Mouse (Mus musculus) ovary, postnatal 10 days (tissue): ENCODE data around the gene Sytl1.

Experiments
- DNase-seq: peaks from one replicate; pipeline ENCODE4 v3.0.0; 2022; ENCODE audit warnings: low spot score

The Sytl1 gene

DNA sequence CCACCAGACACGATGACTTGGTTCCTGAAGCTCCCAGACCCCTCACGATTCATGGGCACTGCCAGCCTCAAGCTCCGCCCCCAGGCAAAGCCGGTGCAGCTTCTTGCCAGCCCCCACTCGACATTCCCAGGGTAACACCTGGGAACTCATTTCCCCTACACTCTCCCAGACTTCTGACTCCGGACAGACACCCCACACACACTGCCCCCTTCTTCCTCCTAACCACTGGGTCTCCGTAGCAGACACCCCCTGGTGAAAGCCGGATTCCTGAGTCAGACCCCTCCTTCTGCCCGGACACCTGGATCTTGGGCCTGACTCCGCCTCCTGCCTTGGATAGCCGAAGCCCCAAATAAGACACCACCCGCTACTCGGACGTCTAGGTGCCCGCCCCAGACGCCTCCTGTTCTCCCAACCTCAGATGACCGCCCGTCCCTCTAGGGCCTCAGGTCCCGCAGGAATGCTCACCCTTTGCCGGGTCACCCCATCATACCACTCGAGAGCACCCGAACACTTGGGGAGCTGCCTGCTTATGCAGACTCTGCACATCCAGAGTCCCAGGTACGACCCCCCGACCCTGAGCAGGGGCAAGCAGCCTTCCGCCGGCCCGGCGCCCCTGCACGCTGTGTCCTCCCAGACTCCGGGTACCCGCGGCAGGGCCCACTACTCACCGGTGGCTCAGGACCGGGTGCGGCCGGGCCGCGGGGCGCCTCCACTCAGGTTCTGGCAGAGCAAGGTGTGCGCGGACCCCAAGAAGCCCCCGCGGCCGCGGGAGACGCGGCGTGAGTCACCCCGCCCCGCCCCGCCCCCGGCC lies 51.0 kb downstream of the Sytl1 start, which contains the start of the genes Cd164l2 and Gpr3:
TSS of gene Cd164l2 (plus strand) at position 381 of the 811 bp plus-strand sequence.
TSS of gene Gpr3 (minus strand) at position 786 of the 811 bp plus-strand sequence.
- DNase-seq, result no peak

GRCm38 (mm10) chr4:133210788-133211390 lies 52.0 kb downstream of the Sytl1 start:
- DNase-seq, result no peak

GRCm38 (mm10) chr4:133210023-133210787 lies 52.7 kb downstream of the Sytl1 start:
- no peak for DNase-seq

DNA sequence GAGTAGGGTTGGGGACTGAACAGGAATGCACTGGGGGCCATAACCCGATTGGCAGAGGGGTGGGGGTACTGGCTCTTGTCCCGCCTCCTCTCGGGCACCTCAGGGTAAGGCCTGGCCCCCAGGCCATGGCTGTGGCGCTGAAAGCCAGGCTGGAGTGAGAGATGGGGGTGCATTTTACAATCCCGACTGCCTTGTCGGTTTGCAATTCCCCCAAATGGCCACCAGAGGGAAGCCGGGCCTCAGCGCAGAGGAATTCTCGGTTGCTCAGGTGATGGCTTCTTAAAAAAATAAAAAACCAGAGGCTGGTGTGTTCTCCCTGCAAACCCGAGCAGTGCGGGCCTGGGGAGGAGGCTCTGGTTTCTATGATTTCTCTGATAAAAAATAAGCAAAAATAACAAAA lies 53.5 kb downstream of the Sytl1 start:
- no peak for DNase-seq

DNA sequence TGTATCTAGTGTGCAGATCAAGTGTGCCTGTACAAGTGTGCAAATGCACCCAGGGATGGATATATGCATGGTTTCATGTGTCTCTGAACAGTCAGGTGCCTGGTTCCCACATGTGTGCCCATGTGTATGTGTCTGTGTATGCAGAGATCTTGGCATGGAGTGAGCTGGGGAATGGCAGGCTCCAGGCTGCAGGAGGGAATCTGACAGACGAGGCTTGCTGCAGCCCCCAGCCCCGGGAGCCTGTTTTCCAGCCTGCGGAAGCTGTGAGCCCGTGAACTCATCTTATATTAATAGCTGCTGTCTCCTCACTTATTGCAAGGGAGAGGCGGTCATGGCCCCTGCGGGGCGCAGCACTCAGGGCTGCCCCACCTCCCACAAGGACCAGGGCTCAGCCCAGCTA lies 58.5 kb downstream of the Sytl1 start:
- DNase-seq, result no peak

DNA sequence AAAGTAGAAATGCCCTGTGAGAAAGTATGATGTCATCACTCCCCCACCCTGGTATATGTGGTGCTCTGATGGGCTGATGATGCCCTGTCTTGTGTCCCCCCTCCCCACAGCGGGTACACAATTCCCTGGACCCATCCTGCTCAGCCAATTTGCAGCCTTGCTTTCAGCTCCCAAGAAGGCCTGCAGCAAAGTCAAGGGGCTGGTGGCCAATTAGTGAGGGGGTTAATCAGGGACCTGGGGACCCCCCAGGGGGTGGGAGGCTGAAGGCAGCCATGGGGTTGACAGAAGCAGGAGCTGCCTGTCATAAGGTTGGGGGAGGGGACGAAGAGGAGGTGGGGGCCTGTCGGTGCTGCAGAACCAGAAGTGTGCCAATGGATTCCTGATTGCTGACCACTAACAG lies 59.3 kb downstream of the Sytl1 start:
- no peak for DNase-seq
